Mouse (Mus musculus) layer of hippocampus, postnatal 36 days (tissue): Measurements from ENCODE around the gene Agtpbp1. TPM values are rescaled to one million over a fixed set of nuclear protein-coding genes. Genes with fewer than 3 reads are reported as not detected.
"Not testable (repeated sequence)": the region's sequence is repeated elsewhere in the genome, so short reads cannot be mapped to it uniquely, and the experiment has no call there.

Experiments
- DNase-seq, 2 experiments: peaks; one replicate each; pipeline ENCODE4 v3.0.0; 2022
- total RNA-seq, 2 experiments: library from RNA; stranded (reverse); gene quantifications; 2 replicates each; pipeline ENCODE4 v1.2.3; 2021

Agtpbp1 gene
- total RNA-seq, 2 experiments from 2014 or later, result 347 to 388 TPM

GRCm38 (mm10) chr13:59480599-59481483, 104.2 kb downstream of the Agtpbp1 start:
- DNase-seq, result peak in 1 of 2 experiments; percentile 18

GRCm38 (mm10) chr13:59477928-59478327, 107.1 kb downstream of the Agtpbp1 start:
- not testable (repeated sequence) for DNase-seq

- no peak for DNase-seq
These were observed 107.6 kb downstream of the Agtpbp1 start for GRCm38 (mm10) chr13:59477451-59477850.

- DNase-seq, result no peak
These were observed 110.1 kb downstream of the Agtpbp1 start for GRCm38 (mm10) chr13:59474973-59475372.

GRCm38 (mm10) chr13:59473341-59473740, 111.7 kb downstream of the Agtpbp1 start:
- DNase-seq, result no peak

GRCm38 (mm10) chr13:59472222-59472621, 112.8 kb downstream of the Agtpbp1 start:
- no peak for DNase-seq

GRCm38 (mm10) chr13:59469701-59470100, 115.3 kb downstream of the Agtpbp1 start:
- DNase-seq, result no peak

GRCm38 (mm10) chr13:59468181-59468802, 116.7 kb downstream of the Agtpbp1 start:
- DNase-seq, result no peak

- DNase-seq, result peak; percentile 58 to 63
These were observed 117.4 kb downstream of the Agtpbp1 start for GRCm38 (mm10) chr13:59467591-59467990.

- DNase-seq, result no peak
These were observed 124.1 kb downstream of the Agtpbp1 start for GRCm38 (mm10) chr13:59460958-59461357.

GRCm38 (mm10) chr13:59456203-59456602, 128.8 kb downstream of the Agtpbp1 start:
- no peak for DNase-seq

- no peak for DNase-seq
These were observed 130.8 kb downstream of the Agtpbp1 start for GRCm38 (mm10) chr13:59454001-59454785.

- no peak for DNase-seq
These were observed 131.4 kb downstream of the Agtpbp1 start for GRCm38 (mm10) chr13:59453582-59453981.

- DNase-seq, result no peak
These were observed 132.0 kb downstream of the Agtpbp1 start for GRCm38 (mm10) chr13:59453045-59453444.

- no peak for DNase-seq
These were observed 134.2 kb downstream of the Agtpbp1 start for GRCm38 (mm10) chr13:59450840-59451239.

GRCm38 (mm10) chr13:59447130-59447529, 137.9 kb downstream of the Agtpbp1 start:
- DNase-seq, result no peak

GRCm38 (mm10) chr13:59445179-59445578, 139.8 kb downstream of the Agtpbp1 start:
- DNase-seq, result no peak

- DNase-seq, result no peak
These were observed 140.7 kb downstream of the Agtpbp1 start for GRCm38 (mm10) chr13:59444371-59444770.

GRCm38 (mm10) chr13:59439683-59440082, 145.3 kb downstream of the Agtpbp1 start:
- DNase-seq, result no peak

GRCm38 (mm10) chr13:59434554-59434953, 150.5 kb downstream of the Agtpbp1 start:
- no peak for DNase-seq

- peak; percentile 50 to 65 for DNase-seq
These were observed 153.7 kb downstream of the Agtpbp1 start for GRCm38 (mm10) chr13:59431124-59431864.

GRCm38 (mm10) chr13:59429369-59429768, 155.7 kb downstream of the Agtpbp1 start:
- DNase-seq, result no peak
